Mouse (Mus musculus) limb, embryonic 10.5 days (tissue): Measurements from ENCODE around the gene Apol7b. TPM values are rescaled to one million over a fixed set of nuclear protein-coding genes. Genes with fewer than 3 reads are reported as not detected.
"Not testable (repeated sequence)": the region's sequence is repeated elsewhere in the genome, so short reads cannot be mapped to it uniquely, and the experiment has no call there.

ENCODE experiments used
- DNase-seq: peaks from one replicate; pipeline ENCODE4 v3.0.0-alpha.2; 2017; ENCODE audit warnings: low spot score
- H3K27ac ChIP-seq: fragments of 300-500 bp; sonication (generic); 2 replicates; pipeline ENCODE4 v1.5.1; 2016; ENCODE audit warnings: mild to moderate bottlenecking
- H3K27me3 ChIP-seq: fragments of 300-500 bp; sonication (generic); 2 replicates; pipeline ENCODE4 v1.6.1; 2016; ENCODE audit warnings: low read depth, mild to moderate bottlenecking; ENCODE audit not compliant: poor library complexity, severe bottlenecking
- H3K36me3 ChIP-seq: fragments of 300-500 bp; sonication (generic); 2 replicates; pipeline ENCODE4 v1.6.1; 2016; ENCODE audit warnings: mild to moderate bottlenecking, moderate library complexity
- H3K4me1 ChIP-seq: fragments of 300-500 bp; sonication (generic); 2 replicates; pipeline ENCODE4 v1.6.1; 2016
- H3K4me3 ChIP-seq: fragments of 300-500 bp; sonication (generic); 2 replicates; pipeline ENCODE4 v1.5.1; 2016; ENCODE audit warnings: mild to moderate bottlenecking, moderate library complexity
- H3K9me3 ChIP-seq: fragments of 300-500 bp; sonication (generic); replicated peaks from 2 replicates; pipeline ENCODE4 v1.6.1; 2016; ENCODE audit warnings: mild to moderate bottlenecking
- WGBS: fragments of 180-500 bp; shearing (Covaris S2); methylation state at CpG from one replicate; pipeline ENCODE4 v1.1.7; 2016; 5-methylcytosine and 5-hydroxymethylcytosine counted together
- polyA plus RNA-seq: library from polyadenylated mRNA; unstranded; fragments of >200 nt; fragmentation: Nextera tagmentation; extraction: Ambion mirVana; gene quantifications from 2 replicates; pipeline ENCODE4 v1.2.1, GENCODE M21; 2016

Gene Apol7b
- polyA plus RNA-seq: not detected in 2 replicates

GRCm38 (mm10) chr15:77447392-77447791, at the start of gene Apol7b:
Gene Apol7b (minus strand): TSS chr15:77447492.
- whole genome bisulfite sequencing: 94% methylated on average over 2 of the region's 2 CpGs
- not testable (repeated sequence) for H3K27me3 ChIP-seq, H3K9me3 ChIP-seq, DNase-seq, H3K4me1 ChIP-seq, H3K4me3 ChIP-seq, H3K27ac ChIP-seq, H3K36me3 ChIP-seq

- 87% methylated on average over 1 of the region's 1 CpGs for WGBS
- not testable (repeated sequence) for H3K27me3 ChIP-seq, H3K4me3 ChIP-seq
Measured at GRCm38 (mm10) chr15:77494694-77495093, 47.4 kb upstream of the Apol7b start.

GRCm38 (mm10) chr15:77493181-77493580, 45.9 kb upstream of the Apol7b start:
- no CpG with 5 or more reads among the region's 1 CpGs for WGBS
- H3K36me3 ChIP-seq, H3K4me3 ChIP-seq: not testable (repeated sequence)

More at GRCm38 (mm10) chr15:77494694-77495093, 47.4 kb upstream of the Apol7b start:
- not testable (repeated sequence) for H3K36me3 ChIP-seq, H3K4me1 ChIP-seq, DNase-seq, H3K27ac ChIP-seq, H3K9me3 ChIP-seq

GRCm38 (mm10) chr15:77482140-77482794, 35.0 kb upstream of the Apol7b start:
- no peak for DNase-seq
- Histone ChIP-seq H3K36me3 (no peaks in the 10 kb centered on the region), H3K4me1 (0 out of 2 replicates have a peak, but pooled peaks cover 4% of the 10 kb centered on the region), H3K9me3 (no peaks in the 10 kb centered on the region), H3K27ac (no peak overlapping the region), H3K27me3 (no peaks in the 10 kb centered on the region), H3K4me3 (no peak overlapping the region)
- WGBS: 86% methylated on average over 4 of the region's 4 CpGs

More at GRCm38 (mm10) chr15:77493181-77493580, 45.9 kb upstream of the Apol7b start:
- not testable (repeated sequence) for H3K27me3 ChIP-seq, H3K27ac ChIP-seq, H3K9me3 ChIP-seq, DNase-seq, H3K4me1 ChIP-seq

GRCm38 (mm10) chr15:77476693-77477092, 29.4 kb upstream of the Apol7b start, which contains the start of gene Apol10a:
Gene Apol10a (plus strand): TSS chr15:77477047.
- not testable (repeated sequence) for H3K4me1 ChIP-seq, DNase-seq, H3K9me3 ChIP-seq, H3K27me3 ChIP-seq, H3K36me3 ChIP-seq, H3K27ac ChIP-seq, H3K4me3 ChIP-seq
- WGBS: 88% methylated on average over 2 of the region's 2 CpGs

GRCm38 (mm10) chr15:77474699-77475390, 27.6 kb upstream of the Apol7b start:
- H3K27ac ChIP-seq, H3K4me1 ChIP-seq, H3K36me3 ChIP-seq, H3K4me3 ChIP-seq, DNase-seq, H3K9me3 ChIP-seq, H3K27me3 ChIP-seq: not testable (repeated sequence)
- WGBS: 48% methylated on average over 7 of the region's 7 CpGs

GRCm38 (mm10) chr15:77449927-77450326, 2.6 kb upstream of the Apol7b start:
- WGBS: 56% methylated on average over 10 of the region's 10 CpGs
- not testable (repeated sequence) for H3K36me3 ChIP-seq, H3K9me3 ChIP-seq, H3K27me3 ChIP-seq, H3K4me1 ChIP-seq, H3K27ac ChIP-seq, H3K4me3 ChIP-seq
- peak; percentile 29 for DNase-seq

GRCm38 (mm10) chr15:77445668-77446067, 1.6 kb downstream of the Apol7b start:
- not testable (repeated sequence) for H3K9me3 ChIP-seq, H3K36me3 ChIP-seq, H3K4me1 ChIP-seq, DNase-seq, H3K27me3 ChIP-seq, H3K4me3 ChIP-seq, H3K27ac ChIP-seq
- WGBS: 88% methylated on average over 1 of the region's 1 CpGs

- H3K4me3 ChIP-seq, H3K27ac ChIP-seq, H3K9me3 ChIP-seq, H3K36me3 ChIP-seq, H3K4me1 ChIP-seq, H3K27me3 ChIP-seq, DNase-seq: not testable (repeated sequence)
- WGBS: 90% methylated on average over 8 of the region's 8 CpGs
Measured at GRCm38 (mm10) chr15:77444746-77445145, 2.5 kb downstream of the Apol7b start.

- WGBS: 85% methylated on average over 9 of the region's 10 CpGs
- H3K27me3 ChIP-seq, H3K36me3 ChIP-seq, H3K27ac ChIP-seq, DNase-seq, H3K4me3 ChIP-seq, H3K4me1 ChIP-seq, H3K9me3 ChIP-seq: not testable (repeated sequence)
Measured at GRCm38 (mm10) chr15:77428690-77429448, 18.4 kb downstream of the Apol7b start.

GRCm38 (mm10) chr15:77422925-77423324, 24.4 kb downstream of the Apol7b start:
- 79% methylated on average over 5 of the region's 7 CpGs for WGBS
- DNase-seq, H3K4me1 ChIP-seq, H3K4me3 ChIP-seq, H3K27me3 ChIP-seq, H3K9me3 ChIP-seq, H3K36me3 ChIP-seq, H3K27ac ChIP-seq: not testable (repeated sequence)

GRCm38 (mm10) chr15:77419657-77420056, 27.6 kb downstream of the Apol7b start:
- not testable (repeated sequence) for H3K27ac ChIP-seq, H3K27me3 ChIP-seq, H3K9me3 ChIP-seq, H3K4me1 ChIP-seq, H3K36me3 ChIP-seq, H3K4me3 ChIP-seq, DNase-seq
- no CpG with 5 or more reads among the region's 3 CpGs for WGBS
